Mouse (Mus musculus): ENCODE measurements around the gene Aldh1a1. TPM values are rescaled to one million over a fixed set of nuclear protein-coding genes. Genes with fewer than 3 reads are reported as not detected.

The Aldh1a1 gene
- total and polyA plus RNA-seq, 3 experiments: 0.21 to 1.1 (median 0.99) TPM

DNA sequence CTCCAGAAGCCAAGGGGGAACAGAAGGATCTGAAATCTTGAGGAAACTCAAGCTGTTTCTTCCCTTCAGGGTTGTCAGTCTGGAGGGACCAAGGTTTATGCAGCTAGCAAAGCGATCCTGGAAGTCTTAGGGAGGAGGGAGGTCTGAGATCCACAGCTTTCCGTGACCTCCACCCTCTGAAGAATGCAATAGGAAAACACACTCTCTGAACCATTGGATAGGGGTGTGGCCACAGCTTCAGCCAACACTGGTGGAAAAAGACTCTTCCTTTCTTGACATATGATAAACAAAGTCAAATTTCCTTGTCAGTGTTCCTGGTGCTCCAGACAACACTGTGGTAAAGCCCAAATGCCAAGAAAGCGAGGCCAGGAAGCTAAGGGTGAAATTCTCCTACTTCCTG is 84.5 kb downstream of the Aldh1a1 start:
- DNase-seq (ENCODE audit: extremely low read depth): no peak
- no peak for TF ChIP-seq TBP (conservative IDR thresholded peaks at IDR 0.05; ENCODE audit: low read depth, low read length)
- TF ChIP-seq MAX (IDR thresholded peaks at IDR 0.05; ENCODE audit: low read length): no peak
- TF ChIP-seq MXI1 (IDR thresholded peaks at IDR 0.05; ENCODE audit: low read depth, low read length): no peak
- no peak for TF ChIP-seq E2F4 (IDR thresholded peaks at IDR 0.05; ENCODE audit: insufficient replicate concordance, low read depth, low read length)
- no peak for TF ChIP-seq POLR2A (IDR thresholded peaks at IDR 0.05; ENCODE audit: low read depth, low read length)
- TF ChIP-seq MYC (IDR thresholded peaks at IDR 0.05; ENCODE audit: low read depth, low read length): no peak
- no peak for TF ChIP-seq SIN3A (IDR thresholded peaks at IDR 0.05; ENCODE audit: low read length)
- no peak for TF ChIP-seq MAZ (IDR thresholded peaks at IDR 0.05; ENCODE audit: low read depth, low read length)
- TF ChIP-seq CHD1 (IDR thresholded peaks at IDR 0.05; ENCODE audit: low read depth, low read length): no peak
- no peak for TF ChIP-seq JUN (IDR thresholded peaks at IDR 0.05; ENCODE audit: insufficient read depth, low read depth, low read length)
- TF ChIP-seq ZMIZ1 (IDR thresholded peaks at IDR 0.05; ENCODE audit: low read depth, low read length): no peak
- no peak for TF ChIP-seq EP300 (IDR thresholded peaks at IDR 0.05; ENCODE audit: low read length)
- no peak for TF ChIP-seq RAD21 (IDR thresholded peaks at IDR 0.05; ENCODE audit: low read depth, low read length)
- no peak for TF ChIP-seq RCOR1 (conservative IDR thresholded peaks at IDR 0.05; ENCODE audit: low read depth, low read length)
- TF ChIP-seq USF2 (conservative IDR thresholded peaks at IDR 0.05; ENCODE audit: low read depth, low read length): no peak
- Histone ChIP-seq H3K9me3 (replicated peaks; ENCODE audit: low read length) (no peaks in the 10 kb centered on the region), H3K4me1 (ENCODE audit: control insufficient read depth in 1 of 2, insufficient read depth in 2 of 2) (no peaks in the 10 kb centered on the region), H3K79me2 (replicated peaks; ENCODE audit: control insufficient read depth, extremely low read depth, insufficient read depth, poor library complexity, severe bottlenecking) (no peaks in the 10 kb centered on the region), H3K36me3 (replicated peaks in 1 of 2; ENCODE audit: control insufficient read depth in 1 of 2, insufficient read depth in 1 of 2, low read length in 1 of 2) (no peaks in the 10 kb centered on the region), H3K27ac (ENCODE audit: insufficient read depth, low read depth) (no peak overlapping the region), H3K27me3 (replicated peaks) (no peaks in the 10 kb centered on the region), H3K9ac (ENCODE audit: insufficient read depth, low read depth) (no peak overlapping the region), H3K4me3 (replicated peaks in 1 of 3; ENCODE audit: low read depth in 2 of 3, low read length in 2 of 3, poor library complexity in 1 of 3) (no peak overlapping the region), H3K4me2 (ENCODE audit: insufficient read depth, low read depth, poor library complexity, severe bottlenecking) (no peak overlapping the region)
- in situ Hi-C loops (cut with MboI; ENCODE audit: low pct_ligation_motif_present, low pct_unique_long_range_greater_than_20kb, low sequenced_read_pairs) (no loop called here), dilution Hi-C loops (cut with MboI; ENCODE audit: extremely low pct_ligation_motif_present, extremely low pct_unique_long_range_greater_than_20kb, low sequenced_read_pairs) (no loop called here)

- Histone ChIP-seq H3K27ac (ENCODE audit: insufficient read depth, low read depth) (no peak overlapping the region), H3K4me2 (ENCODE audit: insufficient read depth, low read depth, poor library complexity, severe bottlenecking) (no peak overlapping the region), H3K27me3 (replicated peaks) (no peaks in the 10 kb centered on the region), H3K4me3 (replicated peaks in 1 of 3; ENCODE audit: low read depth in 2 of 3, low read length in 2 of 3, poor library complexity in 1 of 3) (no peak overlapping the region), H3K4me1 (ENCODE audit: control insufficient read depth in 1 of 2, insufficient read depth in 2 of 2) (no peaks in the 10 kb centered on the region), H3K9ac (ENCODE audit: insufficient read depth, low read depth) (no peak overlapping the region), H3K79me2 (replicated peaks; ENCODE audit: control insufficient read depth, extremely low read depth, insufficient read depth, poor library complexity, severe bottlenecking) (no peaks in the 10 kb centered on the region), H3K9me3 (replicated peaks; ENCODE audit: low read length) (no peaks in the 10 kb centered on the region), H3K36me3 (replicated peaks in 1 of 2; ENCODE audit: control insufficient read depth in 1 of 2, insufficient read depth in 1 of 2, low read length in 1 of 2) (no peaks in the 10 kb centered on the region)
- DNase-seq (ENCODE audit: extremely low read depth): no peak
- dilution Hi-C loops (cut with MboI; ENCODE audit: extremely low pct_ligation_motif_present, extremely low pct_unique_long_range_greater_than_20kb, low sequenced_read_pairs): no loop called here
- in situ Hi-C loops (cut with MboI; ENCODE audit: low pct_ligation_motif_present, low pct_unique_long_range_greater_than_20kb, low sequenced_read_pairs): no loop called here
- TF ChIP-seq ZNF384 (IDR thresholded peaks at IDR 0.05; ENCODE audit: low read depth, low read length): no peak
- TF ChIP-seq ETS1 (conservative IDR thresholded peaks at IDR 0.05; ENCODE audit: low read depth, low read length): no peak
- TF ChIP-seq JUND (conservative IDR thresholded peaks at IDR 0.05; ENCODE audit: low read depth, low read length): no peak
- TF ChIP-seq CHD1 (IDR thresholded peaks at IDR 0.05; ENCODE audit: low read depth, low read length): no peak
- no peak for TF ChIP-seq NRF1 (IDR thresholded peaks at IDR 0.05; ENCODE audit: low read depth, low read length)
- TF ChIP-seq KAT2A (IDR thresholded peaks at IDR 0.05; ENCODE audit: insufficient replicate concordance, low read length): no peak
- TF ChIP-seq POLR2AphosphoS2 (IDR thresholded peaks at IDR 0.05; ENCODE audit: low read depth, low read length): no peak
- TF ChIP-seq MYC (IDR thresholded peaks at IDR 0.05; ENCODE audit: low read depth, low read length): no peak
- no peak for TF ChIP-seq ELF1 (IDR thresholded peaks at IDR 0.05; ENCODE audit: low read depth, low read length)
- no peak for TF ChIP-seq BHLHE40 (IDR thresholded peaks at IDR 0.05; ENCODE audit: low read depth, low read length)
- no peak for TF ChIP-seq USF2 (conservative IDR thresholded peaks at IDR 0.05; ENCODE audit: low read depth, low read length)
- TF ChIP-seq CHD2 (IDR thresholded peaks at IDR 0.05; ENCODE audit: low read length): no peak
- TF ChIP-seq MXI1 (IDR thresholded peaks at IDR 0.05; ENCODE audit: low read depth, low read length): no peak
- no peak for TF ChIP-seq UBTF (IDR thresholded peaks at IDR 0.05; ENCODE audit: low read depth, low read length)
- TF ChIP-seq MEF2A (IDR thresholded peaks at IDR 0.05; ENCODE audit: borderline replicate concordance, low read depth, low read length): no peak
- TF ChIP-seq CTCF (conservative IDR thresholded peaks at IDR 0.05 in 1 of 2, IDR thresholded peaks at IDR 0.05 in 1 of 2; ENCODE audit: low read depth in 2 of 2, low read length in 2 of 2): no peak
Observed at GRCm38 (mm10) chr19:20577429-20577828, 84.9 kb downstream of the Aldh1a1 start.

All from CH12.LX (cell line).